ENCODE assay signal across 8 mouse cellular contexts in genomic region chr2:121806171-121806943, GRCm38 (mm10). TPM values are rescaled to one million over a fixed set of nuclear protein-coding genes. Genes with fewer than 3 reads are reported as not detected.
DNase-seq lines count a peak whose midpoint lies in the region; ATAC-seq and TF ChIP-seq lines count a peak whose summit lies in the region.

No protein-coding gene starts in this region.

- H3K4me1 ChIP-seq in bone marrow macrophage, adult 2 months (ENCODE audit: control insufficient read depth, insufficient read depth, low read length): no peaks in the 10 kb centered on the region
- peaks cover 14% of the 10 kb centered on the region for H3K4me1 ChIP-seq in forebrain, embryonic 11.5 days (replicated peaks; ENCODE audit: control insufficient read depth, insufficient read depth, low read length)
- peaks cover 26% of the 10 kb centered on the region for H3K4me1 ChIP-seq in liver, embryonic 12.5 days

- peak; percentile 41 for DNase-seq in ovary, postnatal 36 days (ENCODE audit: low spot score)
- no peak for DNase-seq in ovary, postnatal 10 days (ENCODE audit: low spot score)
- DNase-seq in forebrain, embryonic 11.5 days (ENCODE audit: low spot score): peak; percentile 83
- DNase-seq in induced T-regulatory cell, adult 2 months (ENCODE audit: low read depth): peak; percentile 41
- DNase-seq in right cerebral cortex, postnatal 10 days (ENCODE audit: low spot score in 2 of 2): peak; percentile 54

- H3K27me3 ChIP-seq in forebrain, embryonic 11.5 days (ENCODE audit: control insufficient read depth, insufficient read depth, low read length): no peaks in the 10 kb centered on the region
- H3K27me3 ChIP-seq in liver, embryonic 12.5 days (replicated peaks): peaks cover 65% of the 10 kb centered on the region

- no peaks in the 10 kb centered on the region for H3K9me3 ChIP-seq in forebrain, embryonic 11.5 days (ENCODE audit: control insufficient read depth, low read length)
- no peaks in the 10 kb centered on the region for H3K9me3 ChIP-seq in liver, embryonic 12.5 days (replicated peaks)

- H3K9ac ChIP-seq in forebrain, embryonic 11.5 days (ENCODE audit: low read length): peak overlapping the region; percentile 92
- H3K9ac ChIP-seq in liver, embryonic 12.5 days: peak overlapping the region; percentile 44

- under 1% methylated on average over 72 of the region's 90 CpGs for WGBS in forebrain, embryonic 11.5 days
- 4% methylated on average over 90 of the region's 90 CpGs for WGBS in liver, embryonic 12.5 days (ENCODE audit: insufficient replicate concordance)

- ATAC-seq in forebrain, embryonic 11.5 days (replicated peaks; ENCODE audit: low FRiP score): peak; percentile 85
- ATAC-seq in liver, embryonic 12.5 days: peak; percentile 75
- ATAC-seq in megakaryocyte progenitor cell, adult 5-6 weeks (replicated peaks; ENCODE audit: poor library complexity): no peak

- TF ChIP-seq POLR2A in bone marrow macrophage, adult 2 months (IDR thresholded peaks at IDR 0.05; ENCODE audit: borderline replicate concordance, low read depth, low read length): no peak

- no peak for TF ChIP-seq CTCF in bone marrow macrophage, adult 2 months (IDR thresholded peaks at IDR 0.05; ENCODE audit: low read depth, low read length)

- peak overlapping the region; percentile 65 for H3K4me3 ChIP-seq in bone marrow macrophage, adult 2 months (ENCODE audit: insufficient read depth, low read length)
- H3K4me3 ChIP-seq in forebrain, embryonic 11.5 days (ENCODE audit: low read depth, low read length): peak overlapping the region; percentile 81
- H3K4me3 ChIP-seq in liver, embryonic 12.5 days: peak overlapping the region; percentile 68

- H3K36me3 ChIP-seq in forebrain, embryonic 11.5 days (ENCODE audit: control insufficient read depth, insufficient read depth, low read length): no peaks in the 10 kb centered on the region
- no peaks in the 10 kb centered on the region for H3K36me3 ChIP-seq in liver, embryonic 12.5 days

- H3K4me2 ChIP-seq in forebrain, embryonic 11.5 days (ENCODE audit: low read depth, low read length, severe bottlenecking): peak overlapping the region; percentile 64
- peak overlapping the region; percentile 84 for H3K4me2 ChIP-seq in liver, embryonic 12.5 days

- no peak overlapping the region for H3K27ac ChIP-seq in bone marrow macrophage, adult 2 months (ENCODE audit: insufficient read depth, low read depth, low read length)
- H3K27ac ChIP-seq in forebrain, embryonic 11.5 days (ENCODE audit: low read depth, low read length): peak overlapping the region; percentile 79
- H3K27ac ChIP-seq in liver, embryonic 12.5 days: no peak overlapping the region

RNA-seq across cellular contexts. Expression of gene Frmd5, which starts 0.5 kb away (rescaled TPM):
- not detected in 2 replicates for polyA plus RNA-seq in bone marrow macrophage, adult 2 months (2012; ENCODE audit: insufficient read depth, insufficient read length, missing spikeins)
- 26.6 and 27.1 TPM in 2 replicates for polyA plus RNA-seq in forebrain, embryonic 11.5 days (2014; fragmentation: Nextera tagmentation; extraction: Ambion mirVana)
- 0.25 and 0.29 TPM in 2 replicates for polyA plus RNA-seq in liver, embryonic 12.5 days (2016; fragmentation: Nextera tagmentation; extraction: Ambion mirVana)
- not detected in 2 replicates for total RNA-seq in megakaryocyte progenitor cell, adult 5-6 weeks (2015)
- not detected in 2 replicates for total RNA-seq in megakaryocyte progenitor cell, adult 5-6 weeks (2017)

Comparison
In these comparisons a context has a peak if more than half of its experiments do, and no peak if none do; other contexts are left out.
1. RNA of gene Frmd5, which starts 0.5 kb away (polyA plus RNA-seq): 26.6 to 27.1 TPM in forebrain, embryonic 11.5 days; 0.25 to 0.29 TPM in liver, embryonic 12.5 days and not detected in bone marrow macrophage, adult 2 months; every median in the first group is over 10 times any median in the second.
2. Peak in every context shown above with its lines, with median percentiles within 50 percentile points of each other: H3K4me3 ChIP-seq.